In genomic region chr11:107063067-107063466, GRCm38 (mm10) we compare ENCODE assay signal across 14 mouse cellular contexts. TPM values are rescaled to one million over a fixed set of nuclear protein-coding genes. Genes with fewer than 3 reads are reported as not detected.
"Had no signal": no experiment of that assay in that cellular context is flagged by ENCODE, and none has a peak within 500 bp of the region (broad histone marks: within the 10 kb centered on the region; RNA-seq: fewer than 3 reads in every experiment).

No protein-coding gene starts in this region.

- H3K9ac ChIP-seq: liver, embryonic 13.5 days had no signal

- H3K9me3 ChIP-seq: liver, embryonic 13.5 days had no signal

- DNase-seq: kidney, postnatal 36 days; layer of hippocampus, postnatal 36 days; liver, embryonic 13.5 days; lung, adult 2 months; lung, postnatal 14 days; lung, postnatal 4 days; midbrain, embryonic 14.5 days; thymus, adult 2 months; thymus, postnatal 14 days; thymus, postnatal 4 days had no signal

- H3K4me2 ChIP-seq: liver, embryonic 13.5 days; midbrain, embryonic 11.5 days had no signal

- H3K27ac ChIP-seq: liver, embryonic 13.5 days; stomach, postnatal 0 days had no signal

- H3K27me3 ChIP-seq: liver, embryonic 13.5 days had no signal

- H3K4me3 ChIP-seq: left cerebral cortex, adult 2 months; liver, embryonic 13.5 days had no signal

RNA-seq across cellular contexts. Expression of gene 1810010H24Rik, which starts 37.6 kb away (rescaled TPM):
- total RNA-seq: megakaryocyte progenitor cell, adult 5-6 weeks had no signal
